Mouse (Mus musculus) granulocyte monocyte progenitor cell, adult 5-6 weeks (primary cell): ENCODE results near the gene Slc5a10. TPM values are rescaled to one million over a fixed set of nuclear protein-coding genes. Genes with fewer than 3 reads are reported as not detected.
"Not testable (repeated sequence)": the region's sequence is repeated elsewhere in the genome, so short reads cannot be mapped to it uniquely, and the experiment has no call there.

ENCODE experiments used
- ATAC-seq: replicated peaks from 2 replicates; pipeline ENCODE4 v1.8.0; 2016; ENCODE audit warnings: mild to moderate bottlenecking, moderate TSS enrichment, inconsistent platforms; ENCODE audit not compliant: poor library complexity, severe bottlenecking
- total RNA-seq, 2 experiments: library from RNA; stranded (forward) in 1 of 2; stranded (reverse) in 1 of 2; fragments of 200-712, 200-1000 nt in 1 of 2; fragments of >200 nt in 1 of 2; fragmentation: Nextera tagmentation in 1 of 2; gene quantifications; 2 replicates each; pipeline ENCODE4 v1.2.3; 2014 to 2017

The Slc5a10 gene
- total RNA-seq, 2 experiments from 2014 or later = not detected

- no peak for ATAC-seq
These were observed 68.4 kb downstream of the Slc5a10 start for GRCm38 (mm10) chr11:61652216-61652615.

DNA sequence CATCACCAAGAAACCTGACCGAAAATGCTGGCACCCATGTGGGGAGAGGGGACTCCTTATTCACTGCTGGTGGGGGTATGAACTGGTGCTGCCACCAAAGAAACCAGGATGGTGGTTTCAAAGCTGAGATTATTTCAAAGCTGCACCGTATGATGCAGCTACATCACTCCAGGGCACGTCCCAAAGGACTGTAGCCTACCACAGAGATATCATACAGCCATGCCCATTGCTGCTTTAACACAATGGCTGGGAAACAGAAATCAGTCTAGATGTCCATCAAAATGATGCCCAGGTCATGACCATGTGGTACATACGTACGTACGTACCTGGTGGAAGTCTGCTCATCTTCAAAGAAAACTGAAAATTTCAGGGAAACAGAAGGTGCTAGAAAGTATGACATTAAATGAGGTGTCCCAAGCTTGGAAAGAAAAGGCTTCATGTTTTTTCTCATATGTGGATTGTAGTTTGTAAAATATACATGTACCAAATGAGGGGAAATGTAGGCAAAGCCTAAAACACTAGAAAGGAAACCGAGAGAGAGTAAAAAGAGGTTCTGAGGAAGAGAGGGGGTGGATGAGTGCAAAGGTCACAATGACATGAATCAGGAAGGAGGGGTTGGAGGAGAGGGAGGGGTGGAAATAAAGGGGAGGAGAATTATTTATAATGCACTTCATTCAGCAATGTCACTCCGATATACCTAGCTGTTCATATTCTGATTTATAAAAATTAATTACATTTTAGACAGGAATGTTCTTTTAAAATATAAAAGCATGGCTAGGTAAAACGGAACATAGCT, 70.0 kb downstream of the Slc5a10 start:
- no peak for ATAC-seq

DNA sequence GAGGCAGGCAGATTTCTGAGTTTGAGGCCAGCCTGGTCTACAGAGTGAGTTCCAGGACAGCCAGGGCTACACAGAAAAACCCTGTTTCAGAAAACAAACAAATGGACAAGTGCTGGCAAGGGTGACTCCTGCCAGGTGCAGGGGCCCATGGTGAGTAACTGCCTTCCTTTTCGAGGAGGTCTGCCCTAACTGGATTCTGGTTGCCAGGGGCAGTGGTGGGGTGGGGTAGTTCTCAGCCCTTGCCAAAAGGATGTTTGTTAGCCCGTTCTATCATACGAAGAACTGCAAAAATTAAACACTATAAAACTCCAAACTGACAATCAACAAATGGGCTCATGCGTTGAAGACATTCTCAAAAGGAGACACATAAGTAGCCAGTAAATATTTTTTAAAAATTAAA, 71.0 kb downstream of the Slc5a10 start:
- ATAC-seq = no peak

- no peak for ATAC-seq
These were observed 71.5 kb downstream of the Slc5a10 start for GRCm38 (mm10) chr11:61649163-61649580.

- ATAC-seq = no peak
These were observed 71.9 kb downstream of the Slc5a10 start for GRCm38 (mm10) chr11:61648749-61649115.

DNA sequence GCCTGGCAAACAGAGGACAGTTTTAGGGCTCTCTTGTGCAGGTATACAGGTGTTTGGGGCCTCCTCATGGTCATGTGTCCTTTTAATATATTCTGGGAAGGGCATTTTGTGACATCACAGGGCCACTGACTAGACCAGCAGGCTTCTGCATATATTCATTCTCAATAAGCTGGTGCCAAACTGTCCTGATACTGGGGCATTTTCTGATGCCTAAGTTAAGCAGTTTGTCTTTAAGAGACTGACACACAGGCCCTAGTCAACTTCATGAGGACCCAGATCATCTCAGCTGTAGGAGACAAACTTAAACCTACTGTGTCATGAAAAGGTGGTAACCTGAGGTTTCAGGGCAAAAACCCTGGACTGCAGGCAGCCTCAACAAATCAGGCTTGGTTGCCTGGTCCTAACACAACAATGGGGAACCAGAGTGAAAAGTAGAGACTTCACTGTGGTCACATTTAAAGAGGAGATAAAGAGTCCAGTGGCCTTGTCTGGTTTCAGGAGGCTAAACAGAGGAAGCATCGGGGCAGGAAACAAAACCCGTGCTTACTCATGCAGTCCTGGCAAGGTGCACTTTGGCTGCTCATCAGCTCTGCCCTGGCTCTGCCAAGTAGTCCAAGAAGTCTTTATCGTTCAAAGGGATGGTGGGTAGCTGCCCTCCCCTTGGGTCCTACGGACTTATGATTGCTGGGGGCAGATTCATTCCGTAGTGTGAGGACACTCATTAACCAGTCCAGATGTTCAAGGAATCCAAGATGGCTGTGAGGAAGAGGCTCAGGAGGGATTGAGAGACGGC, 72.5 kb downstream of the Slc5a10 start:
- peak; percentile 37; the same call in 1 of the 2 replicates for ATAC-seq

GRCm38 (mm10) chr11:61647110-61647910, 73.3 kb downstream of the Slc5a10 start:
- ATAC-seq = peak; percentile 40

DNA sequence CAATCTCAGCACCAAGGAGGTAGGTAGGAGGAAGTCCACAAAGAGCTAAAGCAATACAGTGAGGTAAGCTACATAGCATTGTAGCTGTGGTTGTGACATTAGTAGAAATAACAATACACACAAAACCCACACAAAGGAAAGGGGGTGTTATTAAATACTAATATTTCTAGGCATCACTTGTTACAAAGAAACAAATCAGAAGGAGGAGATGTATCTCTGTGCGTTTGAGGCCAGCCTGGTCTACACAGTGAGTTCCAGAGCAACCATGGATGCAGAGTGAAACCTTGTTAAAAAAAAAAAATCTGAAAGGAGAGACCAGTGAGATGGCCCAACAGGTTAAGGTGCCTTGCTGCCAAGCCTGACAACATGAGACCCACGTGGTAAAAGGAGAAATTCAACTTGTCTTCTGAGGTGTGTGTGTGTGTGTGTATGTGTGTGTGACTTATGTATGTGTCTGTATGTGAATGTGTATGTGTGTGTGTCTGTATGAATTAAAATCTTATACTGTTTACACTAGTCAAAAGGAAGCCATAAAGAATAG, 74.1 kb downstream of the Slc5a10 start:
- no peak for ATAC-seq

- ATAC-seq = no peak
These were observed 75.2 kb downstream of the Slc5a10 start for GRCm38 (mm10) chr11:61645357-61645857.

- no peak for ATAC-seq
These were observed 75.9 kb downstream of the Slc5a10 start for GRCm38 (mm10) chr11:61644576-61645326.

DNA sequence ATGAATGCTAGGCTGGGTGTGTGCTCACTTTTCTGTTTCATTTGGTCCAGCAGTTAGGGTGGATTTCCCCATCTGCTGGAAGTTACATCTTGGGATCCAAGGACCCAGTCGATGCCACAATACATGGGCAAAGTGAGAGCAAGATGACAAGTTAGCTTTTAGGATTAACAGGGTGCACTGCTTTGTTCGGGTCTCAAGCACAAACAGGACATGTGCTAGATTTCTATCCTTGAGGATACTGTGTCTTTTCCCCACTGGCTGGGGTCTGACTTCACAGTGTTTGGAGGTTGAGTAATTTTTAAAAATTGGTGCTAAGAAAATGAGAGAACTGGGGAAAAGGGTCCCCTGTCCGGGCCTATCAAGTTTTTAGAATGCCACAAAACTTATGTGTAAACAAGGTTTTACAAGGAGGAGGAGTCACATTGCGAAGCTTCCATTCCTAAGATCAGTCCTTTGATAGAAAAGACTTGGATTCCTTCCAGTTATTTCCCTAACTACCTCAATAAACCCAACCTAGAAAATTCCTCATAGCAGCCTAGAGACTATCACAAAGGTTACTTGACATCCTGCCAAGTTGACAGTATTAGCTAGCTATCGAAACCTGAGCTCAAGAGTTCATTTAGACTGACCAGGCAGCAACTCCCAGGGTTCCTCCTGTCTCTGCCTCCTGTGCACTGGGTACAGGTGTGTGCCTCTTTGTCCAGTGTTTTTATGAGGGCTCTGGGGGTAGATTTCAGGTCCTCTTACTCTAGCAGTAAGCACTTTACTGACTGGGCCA, 77.3 kb downstream of the Slc5a10 start:
- ATAC-seq = no peak

DNA sequence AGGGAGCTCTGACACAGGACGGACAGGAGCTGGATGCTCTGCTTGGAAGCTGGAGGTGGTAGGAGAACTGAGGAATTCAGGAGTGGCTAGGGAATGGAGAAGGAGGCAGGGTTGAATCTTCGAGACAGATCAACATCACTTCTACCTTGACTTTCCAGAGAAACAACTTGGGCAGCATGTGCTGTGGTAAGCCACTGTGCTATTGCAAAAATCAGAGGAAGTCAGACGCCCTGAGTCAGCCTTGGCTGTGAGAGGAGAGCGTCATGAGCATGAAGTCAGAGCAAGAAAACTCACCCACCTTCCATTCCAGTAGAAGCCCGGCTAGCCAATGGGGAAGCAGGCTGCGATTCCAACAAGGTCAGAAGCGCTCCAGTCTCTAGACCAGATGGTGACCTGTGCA, 78.5 kb downstream of the Slc5a10 start:
- no peak for ATAC-seq

GRCm38 (mm10) chr11:61640585-61640984, 80.0 kb downstream of the Slc5a10 start:
- ATAC-seq = not testable (repeated sequence)

DNA sequence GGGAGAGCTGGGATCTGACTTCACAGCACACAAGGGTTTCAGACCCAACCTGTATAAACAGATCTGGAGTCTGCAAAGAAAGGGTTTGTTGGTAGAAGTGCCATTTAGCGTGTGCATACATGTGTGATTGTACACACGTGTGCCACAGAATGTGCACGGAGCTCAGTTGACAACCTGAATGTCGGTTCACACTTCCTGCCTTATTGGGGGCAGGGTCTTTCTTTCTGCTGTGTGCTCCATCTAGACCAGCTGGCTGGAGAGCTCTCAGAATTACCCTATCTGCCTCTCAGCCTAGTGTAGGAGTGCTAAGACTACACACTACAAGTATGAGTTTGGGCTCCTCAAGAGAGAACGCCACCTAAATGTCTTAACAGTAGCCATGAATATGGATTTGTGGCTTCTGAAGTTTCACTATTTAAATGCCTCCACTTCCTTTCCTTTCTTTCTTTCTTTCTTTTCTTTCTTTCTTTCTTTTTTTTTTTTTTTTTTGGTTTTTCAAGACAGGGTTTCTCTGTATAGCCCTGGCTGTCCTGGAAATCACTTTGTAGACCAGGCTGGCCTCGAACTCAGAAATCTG, 80.9 kb downstream of the Slc5a10 start:
- no peak for ATAC-seq

DNA sequence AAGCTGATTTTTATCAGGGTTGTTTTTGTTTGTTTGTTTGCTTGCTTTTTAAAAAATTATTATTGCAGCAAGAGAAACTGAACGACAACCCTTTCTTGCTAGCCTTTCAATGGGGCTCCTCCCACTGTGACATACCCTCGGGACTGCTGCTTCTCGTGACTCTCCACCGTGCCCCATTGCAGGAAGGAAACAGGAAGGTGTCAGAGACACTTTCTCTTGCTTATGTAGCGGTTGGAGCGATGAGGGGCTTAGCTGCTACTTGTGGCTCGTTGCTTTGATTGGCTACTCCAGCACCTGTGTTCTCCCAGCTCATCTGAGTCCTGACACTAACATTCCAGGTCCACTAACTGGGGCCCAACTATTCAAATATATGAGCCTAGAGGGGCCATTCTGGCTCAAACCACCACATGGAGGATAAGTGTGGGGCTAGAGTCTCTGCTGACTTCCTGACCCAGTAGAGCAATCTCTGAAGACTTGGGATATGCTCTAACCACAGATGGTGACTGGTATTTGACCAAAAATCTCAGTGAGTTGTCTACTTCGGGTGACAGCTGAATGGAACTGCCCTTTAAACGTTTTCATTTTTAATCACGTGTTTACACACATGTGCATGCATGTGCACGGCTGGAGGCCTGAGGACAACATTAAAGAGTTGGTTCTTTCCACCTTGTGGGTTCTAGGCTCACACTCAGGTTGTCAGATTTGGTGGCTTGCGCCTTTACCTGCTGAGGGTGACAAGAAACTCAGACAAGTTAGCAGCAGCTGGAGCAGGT, 81.7 kb downstream of the Slc5a10 start:
- no peak for ATAC-seq

DNA sequence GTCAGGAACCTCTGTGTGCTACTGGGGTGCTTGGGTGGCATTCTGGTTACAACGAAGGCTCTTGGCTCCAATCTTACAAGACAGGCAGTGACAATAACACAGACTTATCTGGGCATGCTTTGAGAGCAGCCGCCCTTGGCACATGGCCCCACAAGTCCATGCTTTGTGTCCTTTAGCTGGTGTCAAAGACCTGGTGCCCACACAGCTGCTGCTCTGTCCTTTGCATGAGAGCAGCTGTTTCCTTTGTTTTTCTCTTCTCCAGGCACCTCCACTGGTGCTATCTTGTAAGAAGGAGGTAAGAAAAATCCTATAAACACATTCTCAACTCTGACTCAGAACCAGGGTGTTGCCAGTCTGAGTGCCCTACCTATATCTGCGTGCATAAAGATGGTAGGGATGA, 82.8 kb downstream of the Slc5a10 start:
- ATAC-seq = no peak

- ATAC-seq = no peak
These were observed 83.2 kb downstream of the Slc5a10 start for GRCm38 (mm10) chr11:61637413-61637812.

GRCm38 (mm10) chr11:61636309-61636708, 84.3 kb downstream of the Slc5a10 start:
- ATAC-seq = not testable (repeated sequence)
